In the genomic region with DNA sequence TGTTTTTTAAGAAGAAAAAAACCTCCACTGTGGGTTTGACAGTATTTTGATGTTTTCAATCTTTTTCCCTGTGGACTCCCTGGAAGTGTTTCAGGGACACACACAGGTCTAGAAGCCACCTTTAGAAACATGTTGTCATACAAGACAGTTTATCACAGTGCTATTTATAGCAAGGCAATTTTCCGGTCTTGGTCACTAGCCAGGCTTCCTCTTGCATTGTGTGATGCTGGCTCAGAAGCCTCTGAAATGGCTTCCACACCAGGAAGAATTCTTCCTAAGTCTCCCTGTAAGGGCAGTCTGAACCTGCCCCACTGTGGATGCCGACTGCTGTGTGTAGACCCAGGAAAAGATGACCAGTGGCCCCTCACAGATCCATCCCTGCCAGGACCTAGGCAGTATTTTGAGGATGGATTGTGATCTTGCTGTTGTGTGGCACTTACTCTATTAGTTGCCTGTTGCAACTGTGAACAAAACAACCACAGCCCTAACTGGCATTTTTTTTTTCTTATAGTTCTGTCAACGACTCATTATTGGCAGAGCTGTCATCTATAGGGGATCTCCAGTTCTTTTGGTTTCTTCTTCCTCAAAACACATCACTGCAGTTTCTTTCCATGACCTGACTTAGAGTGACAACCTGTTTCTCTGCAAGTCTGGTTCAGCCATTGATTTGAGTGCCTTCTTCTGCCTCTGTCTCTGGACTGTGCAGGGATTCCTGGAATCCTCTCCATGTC, we compare ENCODE assay signal across 14 mouse cellular contexts. TPM values are rescaled to one million over a fixed set of nuclear protein-coding genes. Genes with fewer than 3 reads are reported as not detected.
DNase-seq lines count a peak whose midpoint lies in the region; ATAC-seq lines count a peak whose summit lies in the region.
"Had no signal": no experiment of that assay in that cellular context is flagged by ENCODE, and none has a peak within 500 bp of the region (broad histone marks: within the 10 kb centered on the region; RNA-seq: fewer than 3 reads in every experiment).

No protein-coding gene starts in this region.

- H3K9ac ChIP-seq in kidney, embryonic 14.5 days (ENCODE audit: low read depth, low read length) = no peak overlapping the region

- 59% methylated on average over 3 of the region's 3 CpGs for WGBS in kidney, embryonic 14.5 days

- H3K27ac ChIP-seq in kidney, embryonic 14.5 days (ENCODE audit: low read depth, low read length) = no peak overlapping the region

- H3K27me3 ChIP-seq in kidney, embryonic 14.5 days (ENCODE audit: control insufficient read depth, insufficient read depth, low read length) = no peaks in the 10 kb centered on the region

- no peaks in the 10 kb centered on the region for H3K4me1 ChIP-seq in kidney, embryonic 14.5 days (ENCODE audit: control insufficient read depth, insufficient read depth, low read length)

- H3K36me3 ChIP-seq in kidney, embryonic 14.5 days (ENCODE audit: control insufficient read depth, insufficient read depth, low read length) = no peaks in the 10 kb centered on the region
- H3K36me3 ChIP-seq: G1E had no signal

- H3K9me3 ChIP-seq in kidney, embryonic 14.5 days (ENCODE audit: control insufficient read depth, low read length) = no peaks in the 10 kb centered on the region
- H3K9me3 ChIP-seq: G1E had no signal

- H3K4me3 ChIP-seq in kidney, embryonic 14.5 days (ENCODE audit: low read length) = no peak overlapping the region
- H3K4me3 ChIP-seq: erythroblast, embryonic 14.5 days had no signal

- intact Hi-C loops in left cerebral cortex, postnatal 36 days (cut with DNase I) = no loop called here

- peak; percentile 9 to 11 for DNase-seq in kidney, adult 8-10 months
- peak; percentile 60 for DNase-seq in adipocyte (ENCODE audit: low spot score)
- peak; percentile 87 for DNase-seq in heart, adult 8-10 months (ENCODE audit: low spot score)
- DNase-seq in kidney, postnatal 10 days = peak; percentile 19
- DNase-seq in urinary bladder, postnatal 25 days (ENCODE audit: low spot score) = no peak
- DNase-seq in left cerebral cortex, postnatal 36 days (ENCODE audit: low spot score in 2 of 2) = no peak
- DNase-seq: cerebellum, adult 11 months; left cerebral cortex, postnatal 4 days; thymus, adult 2 months had no signal

- no peak overlapping the region for H3K4me2 ChIP-seq in kidney, embryonic 14.5 days (replicated peaks; ENCODE audit: low read depth, low read length)

- no peak for ATAC-seq in kidney, embryonic 14.5 days (ENCODE audit: low FRiP score, low TSS enrichment)
- no peak for ATAC-seq in erythroid progenitor cell, adult 5-6 weeks (replicated peaks; ENCODE audit: low FRiP score, poor library complexity, severe bottlenecking)
- ATAC-seq: hindbrain, embryonic 16.5 days had no signal

RNA-seq across cellular contexts. Expression of a gene that starts 18.8 kb away (rescaled TPM):
- 27.1 and 42.5 TPM in 2 replicates for polyA plus RNA-seq in kidney, embryonic 14.5 days (2014; fragmentation: Nextera tagmentation; extraction: Ambion mirVana)
- total RNA-seq in heart, adult 8-10 months (2022) = 10 to 100 TPM; 25.5 to 37.9 (median 28.9) TPM
- 696 and 939 TPM in 2 replicates for total RNA-seq in erythroid progenitor cell, adult 5-6 weeks (2015; ENCODE audit: low replicate concordance)
- 393 and 1,610 TPM in 2 replicates for total RNA-seq in erythroid progenitor cell, adult 5-6 weeks (2017; ENCODE audit: low replicate concordance)
- 10 to 100 TPM; 35.5 to 38.8 TPM for total RNA-seq in left cerebral cortex, postnatal 36 days (2021)

RNA-seq across cellular contexts. Expression of a gene that starts 19.1 kb away (rescaled TPM):
- polyA plus RNA-seq in kidney, embryonic 14.5 days (2014; fragmentation: Nextera tagmentation; extraction: Ambion mirVana) = 4,540 and 6,439 TPM in 2 replicates
- total RNA-seq in heart, adult 8-10 months (2022) = 10 to 100 TPM in 1 of 4 experiments, 1 to 10 TPM in 2, not detected in 1; 3.1 to 13.1 (median 4.1) TPM
- 209 and 329 TPM in 2 replicates for total RNA-seq in erythroid progenitor cell, adult 5-6 weeks (2015; ENCODE audit: low replicate concordance)
- total RNA-seq in erythroid progenitor cell, adult 5-6 weeks (2017; ENCODE audit: low replicate concordance) = 6,300 and 16,342 TPM in 2 replicates
- 10 to 100 TPM; 20.2 to 20.7 TPM for total RNA-seq in left cerebral cortex, postnatal 36 days (2021)

RNA-seq across cellular contexts. Expression of a gene that starts 20.4 kb away (rescaled TPM):
- 23.1 and 41.1 TPM in 2 replicates for polyA plus RNA-seq in kidney, embryonic 14.5 days (2014; fragmentation: Nextera tagmentation; extraction: Ambion mirVana)
- 10 to 100 TPM in 3 of 4 experiments, 1 to 10 TPM in 1; 6.1 to 17.9 (median 14.8) TPM for total RNA-seq in heart, adult 8-10 months (2022)
- total RNA-seq in erythroid progenitor cell, adult 5-6 weeks (2015; ENCODE audit: low replicate concordance) = 169 and 258 TPM in 2 replicates
- total RNA-seq in erythroid progenitor cell, adult 5-6 weeks (2017; ENCODE audit: low replicate concordance) = 2,740 and 4,790 TPM in 2 replicates
- 10 to 100 TPM; 21.3 to 23.4 TPM for total RNA-seq in left cerebral cortex, postnatal 36 days (2021)

RNA-seq across cellular contexts. Expression of a gene that starts 40.8 kb away (rescaled TPM):
- not detected in 2 replicates for polyA plus RNA-seq in kidney, embryonic 14.5 days (2014; fragmentation: Nextera tagmentation; extraction: Ambion mirVana)
- 10 to 100 TPM; 22.8 to 37.8 (median 29.3) TPM for total RNA-seq in heart, adult 8-10 months (2022)
- total RNA-seq in erythroid progenitor cell, adult 5-6 weeks (2015; ENCODE audit: low replicate concordance) = 328 and 512 TPM in 2 replicates
- 4,244 and 7,239 TPM in 2 replicates for total RNA-seq in erythroid progenitor cell, adult 5-6 weeks (2017; ENCODE audit: low replicate concordance)
- 100 to 1,000 TPM; 258 to 294 TPM for total RNA-seq in left cerebral cortex, postnatal 36 days (2021)
- polyA plus RNA-seq: G1E; hindbrain, embryonic 16.5 days; thymus, adult 2 months had no signal

RNA-seq across cellular contexts. Expression of a gene that starts 42.1 kb away (rescaled TPM):
- 2.5 TPM in 1 of 2 replicates, not detected in the other for polyA plus RNA-seq in kidney, embryonic 14.5 days (2014; fragmentation: Nextera tagmentation; extraction: Ambion mirVana)
- total RNA-seq in heart, adult 8-10 months (2022) = 10 to 100 TPM in 1 of 4 experiments, not detected in 3; 16.3 TPM
- 587 and 743 TPM in 2 replicates for total RNA-seq in erythroid progenitor cell, adult 5-6 weeks (2015; ENCODE audit: low replicate concordance)
- 2,181 TPM in 1 of 2 replicates, not detected in the other for total RNA-seq in erythroid progenitor cell, adult 5-6 weeks (2017; ENCODE audit: low replicate concordance)
- 10 to 100 TPM; 12.4 to 22.5 TPM for total RNA-seq in left cerebral cortex, postnatal 36 days (2021)
- total RNA-seq: left cerebral cortex, postnatal 4 days had no signal
- polyA plus RNA-seq: hindbrain, embryonic 16.5 days; thymus, adult 2 months had no signal

Comparison
In these comparisons a context has a peak if more than half of its experiments do, and no peak if none do; other contexts are left out.
1. DNase-seq: peak in kidney, adult 8-10 months (2 of 2), adipocyte (single experiment), heart, adult 8-10 months (single experiment) and kidney, postnatal 10 days (single experiment); none in urinary bladder, postnatal 25 days (single experiment) and left cerebral cortex, postnatal 36 days (0 of 2).
2. RNA of a gene that starts 18.8 kb away (total RNA-seq): 393 to 1,610 TPM in erythroid progenitor cell, adult 5-6 weeks; 35.5 to 38.8 TPM in left cerebral cortex, postnatal 36 days and 25.5 to 37.9 TPM in heart, adult 8-10 months; every median in the first group is over 4 times any median in the second.
3. RNA of a gene that starts 19.1 kb away (total RNA-seq): 209 to 16,342 TPM in erythroid progenitor cell, adult 5-6 weeks; 20.2 to 20.7 TPM in left cerebral cortex, postnatal 36 days and 3.1 to 13.1 TPM in heart, adult 8-10 months; every median in the first group is over 4 times any median in the second.
4. RNA of a gene that starts 20.4 kb away (total RNA-seq): 169 to 4,790 TPM in erythroid progenitor cell, adult 5-6 weeks; 21.3 to 23.4 TPM in left cerebral cortex, postnatal 36 days and 6.1 to 17.9 TPM in heart, adult 8-10 months; every median in the first group is over 4 times any median in the second.